Mouse (Mus musculus): ENCODE data around the gene Vmn2r39. TPM values are rescaled to one million over a fixed set of nuclear protein-coding genes. Genes with fewer than 3 reads are reported as not detected.
"Not testable (repeated sequence)": the region's sequence is repeated elsewhere in the genome, so short reads cannot be mapped to it uniquely, and the experiment has no call there.

Vmn2r39 gene
- not detected for polyA plus RNA-seq (2017; shearing (Covaris generic))

GRCm38 (mm10) chr7:9030698-9031097 lies at the start of gene Vmn2r39:
TSS of gene Vmn2r39 (minus strand) at chr7:9030798.
- ATAC-seq: not testable (repeated sequence)

- not testable (repeated sequence) for ATAC-seq
Observed at GRCm38 (mm10) chr7:9065353-9065752, 34.8 kb upstream of the Vmn2r39 start.

Other genes starting within 250 kb of the Vmn2r39 start
- not detected for gene Vmn2r40, start 99.4 kb downstream of the Vmn2r39 start, polyA plus RNA-seq (2017; shearing (Covaris generic))
- not detected for gene Vmn2r38, start 67.1 kb upstream of the Vmn2r39 start, polyA plus RNA-seq (2017; shearing (Covaris generic))
- not detected for gene Vmn2r37, start 192.9 kb upstream of the Vmn2r39 start, polyA plus RNA-seq (2017; shearing (Covaris generic))